Mouse (Mus musculus) adrenal gland, postnatal 4 days (tissue): ENCODE measurements around the gene Hsbp1. TPM values are rescaled to one million over a fixed set of nuclear protein-coding genes. Genes with fewer than 3 reads are reported as not detected.
"Not testable (repeated sequence)": the region's sequence is repeated elsewhere in the genome, so short reads cannot be mapped to it uniquely, and the experiment has no call there.

ENCODE experiments used
- DNase-seq, 2 experiments: peaks; one replicate each; pipeline ENCODE4 v3.0.0; 2021 to 2022; ENCODE audit warnings: low spot score in 2 of 2, mixed read lengths in 2 of 2
- long read RNA-seq, 2 experiments: library from polyadenylated mRNA; stranded (forward); transcript quantifications; one replicate each; pipeline ENCODE4 v2.0.0; 2021
- total RNA-seq, 2 experiments: library from RNA; stranded (reverse); gene quantifications; 2 replicates each; pipeline ENCODE4 v1.2.3; 2021

The Hsbp1 gene
- 100 to 1,000 TPM; 184 to 185 TPM for total RNA-seq
- long read RNA-seq, experiment 1, transcript Hsbp1-201 (4 exons, 1,208 nt), result major isoform, 201 of 209 reads
- long read RNA-seq, experiment 1, partial matches to known transcripts, result 0 of 209 reads
- long read RNA-seq, experiment 1, other reads (novel, unspliced or antisense), result 6 of 209 reads
- long read RNA-seq, experiment 2, transcript Hsbp1-201 (4 exons, 1,208 nt), result major isoform, 191 of 209 reads
- long read RNA-seq, experiment 2, partial matches to known transcripts, result 3 of 209 reads
- long read RNA-seq, experiment 2, other reads (novel, unspliced or antisense), result 13 of 209 reads

GRCm38 (mm10) chr8:119344190-119344856 lies at the start of gene Hsbp1:
Gene Hsbp1 (plus strand): TSS chr8:119344488.
- peak; percentile 78 to 89 for DNase-seq

DNA sequence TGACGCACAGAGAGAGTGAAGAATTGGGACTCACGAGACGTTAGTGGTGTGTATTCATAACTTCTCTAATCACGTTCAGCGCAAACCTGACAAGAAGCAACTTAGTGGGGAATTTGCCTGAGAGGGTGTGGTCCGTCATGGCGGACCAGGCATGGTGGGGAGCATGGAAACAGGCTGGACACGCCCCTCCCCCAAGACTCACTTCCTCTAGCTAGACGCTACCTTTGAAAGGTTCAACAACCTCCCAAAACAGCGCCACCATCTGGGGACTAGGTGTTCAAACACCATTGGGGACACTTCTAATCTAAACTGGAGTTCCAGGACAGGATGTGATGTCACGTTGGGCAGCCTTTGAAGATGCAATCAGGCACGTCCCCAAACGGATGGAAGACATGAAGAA lies 48.8 kb upstream of the Hsbp1 start:
- DNase-seq, result no peak

DNA sequence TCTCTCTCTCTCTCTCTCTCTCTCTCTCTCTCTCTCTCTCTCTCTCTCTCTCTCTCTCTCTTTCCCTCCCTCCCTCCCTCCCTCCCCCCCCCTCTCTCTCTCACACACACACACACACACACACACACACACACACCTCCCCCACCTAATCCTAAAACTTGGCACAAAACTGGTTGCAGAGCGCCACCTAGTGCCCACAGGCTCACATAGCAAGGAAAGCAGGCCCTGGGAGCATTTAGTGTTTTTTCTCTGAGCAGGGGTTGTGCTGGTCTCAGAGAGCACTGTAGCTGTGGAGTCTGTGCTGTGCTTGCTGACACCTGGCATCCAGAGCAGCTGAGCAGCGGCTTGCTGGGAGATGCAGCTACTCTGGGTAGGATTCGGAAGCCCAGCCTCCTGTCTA lies 46.5 kb upstream of the Hsbp1 start:
- peak in 1 of 2 experiments; percentile 4 for DNase-seq

DNA sequence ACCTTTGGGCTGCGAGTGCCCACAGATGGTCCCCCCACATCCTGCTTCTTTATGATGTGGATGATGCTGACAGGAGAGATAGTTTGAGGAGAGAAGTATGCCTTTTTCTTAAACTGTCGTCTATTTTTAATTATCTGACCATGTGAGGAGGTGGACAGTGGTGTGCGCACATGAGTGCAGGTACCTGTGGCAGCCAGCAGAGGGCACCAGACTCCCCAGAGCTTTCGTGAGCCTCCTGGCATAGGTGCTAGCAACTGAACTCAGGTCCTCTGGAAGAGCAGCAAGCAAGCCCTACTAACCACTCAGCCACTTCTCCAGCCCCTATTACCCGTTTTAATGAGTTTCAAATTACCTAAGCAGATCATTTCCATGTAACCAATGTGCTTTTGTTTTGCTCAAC lies 44.0 kb upstream of the Hsbp1 start:
- no peak for DNase-seq

DNA sequence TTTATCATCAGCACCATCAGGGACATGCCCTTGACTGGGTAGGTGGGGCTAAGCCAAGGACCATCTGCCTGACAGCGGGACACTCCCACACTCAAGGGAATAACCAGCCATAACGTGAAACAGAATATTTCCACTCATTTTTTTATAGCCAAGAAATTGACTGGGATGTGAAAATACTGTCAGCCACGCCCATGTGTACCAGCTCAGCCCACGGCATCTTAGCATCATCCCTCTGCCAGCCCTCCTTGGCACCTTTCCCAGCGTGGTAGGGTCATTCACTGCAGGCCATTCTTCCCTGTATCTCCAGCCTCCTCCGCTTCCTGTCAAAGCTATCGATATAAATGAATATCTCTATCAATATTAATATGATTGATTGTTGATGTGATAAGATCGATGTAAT lies 40.1 kb upstream of the Hsbp1 start:
- DNase-seq, result no peak

DNA sequence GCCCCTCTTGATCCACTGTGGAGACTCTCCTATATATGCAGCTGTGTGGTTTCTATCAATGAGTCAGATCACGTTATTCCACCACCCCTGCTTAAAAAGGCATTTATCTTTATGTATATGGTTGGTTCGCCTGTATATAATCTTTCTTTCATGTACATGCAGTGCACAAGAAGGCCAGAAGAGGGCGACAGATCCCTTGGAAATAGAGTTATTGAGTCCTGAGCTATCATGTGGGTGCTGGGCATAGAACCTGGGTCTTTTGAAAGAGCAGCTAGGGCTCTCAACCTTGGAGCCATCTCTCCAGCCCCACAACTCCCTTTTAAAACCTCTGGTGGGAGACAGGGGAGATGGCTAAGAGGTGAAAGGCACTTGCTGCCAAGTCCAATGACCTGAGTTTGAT lies 32.9 kb upstream of the Hsbp1 start:
- no peak for DNase-seq

GRCm38 (mm10) chr8:119323215-119323614 lies 21.1 kb upstream of the Hsbp1 start:
- DNase-seq, result no peak

DNA sequence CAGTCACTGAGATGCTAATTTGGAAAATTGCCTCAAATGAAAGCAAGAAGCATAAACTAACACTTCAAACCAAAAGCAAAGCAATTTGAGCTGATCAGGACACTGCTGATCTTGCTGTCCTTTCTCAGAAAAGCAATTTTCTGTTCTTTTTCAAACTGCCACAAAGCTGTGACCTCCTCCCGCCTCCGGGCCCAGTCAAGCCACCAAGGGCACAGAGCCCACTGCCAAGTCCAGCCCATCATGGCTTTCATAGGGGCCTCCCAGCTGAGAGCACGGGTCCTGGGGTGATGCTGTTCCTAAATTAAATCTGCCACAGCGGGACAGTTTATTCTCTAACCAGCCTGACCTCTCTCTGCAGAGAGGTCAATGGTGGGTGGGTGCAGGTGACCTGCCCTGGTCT lies 4.7 kb upstream of the Hsbp1 start:
- no peak for DNase-seq

DNA sequence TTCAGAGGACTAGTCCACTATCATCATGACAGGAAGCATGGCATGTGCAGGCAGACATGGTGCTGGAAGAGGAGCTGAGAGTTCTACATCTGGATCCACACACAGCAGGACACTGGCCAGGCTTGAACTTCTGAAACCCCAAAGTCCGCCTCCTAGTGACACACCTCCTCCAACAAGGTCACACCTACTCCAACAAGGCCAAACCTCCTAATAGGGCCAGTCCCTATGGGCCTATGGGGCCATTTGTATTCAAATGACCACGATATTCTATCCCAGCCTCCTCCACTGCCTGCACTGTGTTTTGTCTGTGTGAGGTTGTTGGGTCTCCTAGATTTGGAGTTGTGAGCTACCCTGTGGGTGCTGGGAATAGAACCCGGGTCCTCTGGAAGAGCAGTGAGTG lies 682 bp upstream of the Hsbp1 start:
- no peak for DNase-seq

DNA sequence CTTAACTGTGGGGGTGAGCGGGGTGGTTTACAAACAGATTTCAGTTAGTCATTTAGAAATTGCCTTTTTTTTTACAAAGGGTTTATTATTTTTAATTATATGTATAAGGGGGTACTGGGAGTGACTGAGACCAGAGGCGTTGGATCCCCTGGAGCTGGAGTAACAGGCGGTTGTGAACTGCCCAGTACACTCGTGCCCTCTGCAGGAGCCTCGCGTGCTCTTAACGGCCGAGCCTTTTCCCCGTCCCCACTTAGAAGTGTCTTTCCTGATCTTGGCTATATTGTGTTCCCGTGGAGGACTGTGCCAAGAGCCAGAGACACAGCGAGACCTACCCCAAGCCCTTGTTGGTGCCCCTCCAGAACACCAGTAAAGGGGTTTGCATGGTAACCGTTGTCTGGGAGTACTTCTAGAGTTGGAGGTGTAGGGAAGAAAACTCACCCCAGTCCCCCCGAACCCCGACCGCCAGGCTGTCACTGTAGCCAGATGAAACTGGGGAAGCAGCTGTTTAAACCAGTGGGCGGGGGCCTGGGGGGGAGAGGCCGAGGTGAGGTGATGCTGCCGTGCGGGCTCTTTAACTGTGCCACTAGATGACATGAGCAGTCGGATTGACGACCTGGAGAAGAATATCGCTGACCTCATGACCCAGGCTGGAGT lies 868 bp downstream of the Hsbp1 start:
- DNase-seq, result no peak

DNA sequence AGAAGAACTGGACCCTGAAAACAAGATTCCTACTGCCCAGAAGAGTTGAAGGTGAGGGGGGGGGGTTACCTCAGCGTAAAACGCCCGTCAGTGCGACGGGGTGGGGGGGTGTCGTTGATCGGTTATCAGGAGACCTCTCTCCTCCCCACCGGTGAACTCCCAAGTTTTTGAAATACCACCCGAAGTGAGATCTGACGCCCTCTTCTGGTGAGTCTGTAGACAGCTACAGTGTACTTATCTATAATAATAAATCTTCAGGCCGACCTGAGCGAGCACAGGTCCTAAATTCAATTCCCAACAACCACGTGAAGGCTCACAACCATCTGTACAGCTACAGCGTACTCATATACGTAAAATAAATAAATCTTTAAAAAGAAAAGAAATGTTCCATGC lies 1.4 kb downstream of the Hsbp1 start:
- DNase-seq, result no peak

GRCm38 (mm10) chr8:119351647-119352046 lies 7.4 kb downstream of the Hsbp1 start:
- DNase-seq, result no peak

GRCm38 (mm10) chr8:119352977-119353658 lies 8.8 kb downstream of the Hsbp1 start:
- no peak for DNase-seq

- no peak for DNase-seq
Observed at GRCm38 (mm10) chr8:119353659-119354023, 9.4 kb downstream of the Hsbp1 start.

DNA sequence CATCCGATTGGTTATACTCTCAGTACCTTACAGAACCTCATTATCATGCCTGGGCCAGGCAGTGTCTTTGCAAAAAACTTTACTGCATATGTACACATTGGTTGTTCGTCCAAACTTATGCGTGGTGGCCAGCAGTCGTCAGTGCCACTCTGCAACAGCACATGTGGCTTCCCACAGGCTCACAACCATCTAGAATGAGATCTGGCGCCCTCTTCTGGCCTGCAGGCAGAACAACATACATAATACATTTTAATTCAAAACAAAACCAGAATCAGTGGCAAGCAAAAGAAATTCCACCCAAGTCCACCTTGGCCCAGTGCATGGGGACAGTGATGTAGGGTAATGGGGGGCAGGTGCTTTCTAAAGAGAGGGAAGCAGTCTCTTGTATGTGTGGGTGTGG lies 12.3 kb downstream of the Hsbp1 start:
- DNase-seq, result not testable (repeated sequence)

DNA sequence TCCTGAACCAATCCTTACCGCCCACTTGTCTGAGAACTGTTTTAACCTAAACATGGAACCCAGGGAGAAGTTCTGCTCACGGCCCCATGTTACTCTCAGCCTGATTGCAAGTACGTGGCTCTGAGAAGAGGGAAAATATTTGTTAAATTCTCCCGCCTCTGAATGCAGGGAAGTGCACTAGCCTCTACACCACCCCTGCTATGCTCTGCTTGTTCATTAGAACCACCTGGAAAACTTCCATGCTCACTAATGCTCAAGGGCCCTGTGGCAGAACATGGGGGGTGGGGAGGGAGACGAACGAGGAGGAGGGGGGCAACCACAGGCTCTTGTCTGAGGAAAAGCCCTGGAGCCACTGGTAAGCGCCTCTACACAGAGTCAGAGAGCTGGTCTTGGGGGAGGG lies 13.9 kb downstream of the Hsbp1 start:
- DNase-seq, result no peak

GRCm38 (mm10) chr8:119358836-119359235 lies 14.5 kb downstream of the Hsbp1 start:
- DNase-seq, result peak; percentile 56 to 67

- no peak for DNase-seq
Observed at GRCm38 (mm10) chr8:119360686-119361295, 16.5 kb downstream of the Hsbp1 start.

GRCm38 (mm10) chr8:119374716-119375115 lies 30.4 kb downstream of the Hsbp1 start:
- DNase-seq, result not testable (repeated sequence)

DNA sequence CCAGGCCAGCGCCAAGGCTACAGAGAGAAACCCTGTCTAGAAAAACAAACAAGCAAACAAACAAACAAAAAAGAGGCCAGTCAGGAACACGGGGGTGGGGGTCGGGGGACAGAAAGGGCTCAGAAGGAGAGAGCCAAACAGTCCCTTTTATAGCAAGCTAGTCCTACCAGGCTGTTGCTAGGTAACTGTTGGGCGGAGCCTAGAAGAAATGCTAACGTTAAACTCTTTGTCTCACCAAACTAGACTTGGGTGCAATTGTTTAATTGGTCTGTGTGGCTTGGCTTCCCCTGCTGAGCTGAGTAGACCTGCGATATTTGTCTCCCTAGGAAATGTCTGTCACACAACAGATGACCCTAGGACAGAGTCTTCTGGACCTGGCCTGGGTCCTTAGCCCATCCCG lies 34.2 kb downstream of the Hsbp1 start:
- no peak for DNase-seq

- DNase-seq, result no peak
Observed at GRCm38 (mm10) chr8:119380619-119381018, 36.3 kb downstream of the Hsbp1 start.
